ENCODE assay signal across 16 mouse cellular contexts in the genomic region with DNA sequence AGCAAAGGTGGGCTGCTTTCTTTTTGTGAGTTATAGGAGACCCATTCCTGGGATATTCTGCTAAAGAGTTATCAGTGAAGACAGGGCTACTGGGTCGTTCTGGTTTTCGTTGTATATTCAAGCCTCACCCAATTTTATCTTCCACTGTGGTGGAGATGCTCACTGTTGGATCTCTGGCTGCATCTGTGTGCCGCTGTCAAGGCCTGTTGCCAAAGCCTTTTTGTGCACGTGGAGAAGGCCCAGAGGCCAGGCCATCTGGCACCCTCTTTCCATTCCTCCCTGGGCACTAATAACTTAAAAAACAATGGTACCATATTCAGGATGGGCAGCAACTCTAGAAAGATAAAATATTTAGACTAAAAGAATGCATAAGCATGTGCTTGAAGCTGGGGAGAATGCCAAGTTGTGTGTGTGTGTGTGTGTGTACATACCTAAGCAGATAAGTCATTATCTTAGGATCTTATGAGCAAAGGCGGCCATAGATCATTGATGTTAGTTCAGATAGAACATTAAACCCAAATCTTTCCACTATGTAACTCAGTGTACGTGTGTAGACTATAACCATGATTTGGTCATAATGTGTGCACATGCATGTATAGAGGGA. TPM values are rescaled to one million over a fixed set of nuclear protein-coding genes. Genes with fewer than 3 reads are reported as not detected.
"Had no signal": no experiment of that assay in that cellular context is flagged by ENCODE, and none has a peak within 500 bp of the region (broad histone marks: within the 10 kb centered on the region; RNA-seq: fewer than 3 reads in every experiment).

No protein-coding gene starts in this region.

- H3K36me3 ChIP-seq: midbrain, embryonic 15.5 days had no signal

- H3K4me2 ChIP-seq: lung, embryonic 14.5 days; midbrain, embryonic 11.5 days; midbrain, embryonic 13.5 days; midbrain, embryonic 15.5 days; neural tube, embryonic 12.5 days had no signal

- H3K27ac ChIP-seq: liver, embryonic 14.5 days; midbrain, embryonic 13.5 days; midbrain, embryonic 15.5 days; neural tube, embryonic 12.5 days had no signal

- DNase-seq: lung, adult 18-20 months; lung, embryonic 14.5 days; lung, postnatal 10 days; lung, postnatal 4 days; right cerebral cortex, postnatal 14 days; thymus, adult 18-20 months; thymus, postnatal 14 days; thymus, postnatal 36 days had no signal

- ATAC-seq: midbrain, embryonic 13.5 days; midbrain, embryonic 15.5 days had no signal

- H3K9me3 ChIP-seq: megakaryocyte, embryonic 14.5 days; midbrain, embryonic 13.5 days; midbrain, embryonic 15.5 days; neural tube, embryonic 12.5 days had no signal

- H3K4me3 ChIP-seq: megakaryocyte, embryonic 14.5 days; midbrain, embryonic 13.5 days; midbrain, embryonic 15.5 days; neural tube, embryonic 12.5 days had no signal

- H3K9ac ChIP-seq: liver, embryonic 14.5 days; lung, embryonic 14.5 days; midbrain, embryonic 13.5 days; midbrain, embryonic 15.5 days; neural tube, embryonic 12.5 days had no signal

- H3K27me3 ChIP-seq: megakaryocyte, embryonic 14.5 days; midbrain, embryonic 13.5 days; midbrain, embryonic 15.5 days; neural tube, embryonic 12.5 days had no signal

RNA-seq across cellular contexts. Expression of gene Gna14, which starts 45.3 kb away (rescaled TPM):
- total RNA-seq: monocyte, adult 5-6 weeks; neutrophil, adult 5-6 weeks had no signal
